Mouse (Mus musculus): ENCODE measurements at regions not wholly inside any gene's neighbourhood (a gene's known extent, or its start where the extent isn't known, plus 50 kb on each side); places are given as distances from the start of the nearest gene placed in this dataset.

GRCm38 (mm10) chr2:107376891-107377290 lies 86.5 kb downstream of the Kcna4 start:
- peak; percentile 30 to 40 for DNase-seq (ENCODE audit: low spot score in 2 of 2)

DNA sequence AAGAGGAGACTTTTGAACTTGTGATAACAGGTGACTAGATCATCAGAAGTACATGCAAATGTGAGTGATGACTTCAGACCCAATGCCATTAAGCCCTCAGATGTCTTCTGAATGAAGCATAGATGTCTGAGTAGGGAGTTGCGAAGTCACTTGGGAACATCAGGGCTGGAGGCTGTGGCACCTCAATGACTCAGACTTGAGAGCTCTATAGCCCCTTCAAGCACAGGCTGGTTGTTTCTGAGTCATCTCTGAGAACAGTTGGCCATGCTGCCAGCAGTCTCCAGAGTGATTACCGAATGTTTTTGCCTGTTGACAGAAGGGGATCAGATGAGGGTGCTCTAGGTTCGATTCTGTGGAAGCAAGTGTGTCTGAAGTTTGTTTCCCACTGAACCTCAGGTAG lies 102.4 kb downstream of the Kcna4 start:
- DNase-seq (ENCODE audit: low spot score in 2 of 2): peak; percentile 22 to 23

DNA sequence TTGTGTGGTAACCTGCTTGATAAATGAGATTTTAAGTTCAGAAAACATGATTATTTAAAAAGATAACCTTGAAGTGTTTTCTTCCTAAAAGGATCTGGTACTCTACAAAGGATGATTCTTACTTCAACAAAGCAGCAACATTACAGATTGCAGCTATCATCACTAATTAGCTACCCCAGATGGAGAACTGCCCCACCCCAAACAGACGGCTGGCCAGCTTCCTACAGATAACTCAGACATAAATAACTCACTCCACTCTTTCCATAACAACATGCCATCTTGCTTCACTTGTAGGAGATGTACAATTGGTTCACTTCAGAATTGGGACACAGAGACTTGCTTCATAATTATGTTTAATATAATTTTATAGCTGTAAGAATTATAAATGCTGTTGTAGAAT lies 110.0 kb downstream of the Kcna4 start:
- peak; percentile 31 to 42 for DNase-seq (ENCODE audit: low spot score in 2 of 2)

Data from right cerebral cortex, adult 2 months (tissue).